Mouse (Mus musculus): Measurements from ENCODE around the gene Trappc6a.

Trappc6a gene

GRCm38 (mm10) chr7:19508150-19508923 lies at the start of gene Trappc6a, which contains the start of gene Bloc1s3:
Gene Trappc6a, plus strand, starts transcription at chr7:19508395.
Gene Bloc1s3, minus strand, starts transcription at chr7:19508367.
- DNase-seq, result peak; percentile 90

- DNase-seq, result peak; percentile 73
These were observed 49.5 kb upstream of the Trappc6a start, which contains the start of gene Mark4 for GRCm38 (mm10) chr7:19458591-19459111. Gene Mark4, minus strand, starts transcription at chr7:19458821.

- DNase-seq, result no peak
These were observed 48.9 kb upstream of the Trappc6a start for GRCm38 (mm10) chr7:19459144-19459870.

- no peak for DNase-seq
These were observed 47.7 kb upstream of the Trappc6a start for GRCm38 (mm10) chr7:19460500-19460899.

- no peak for DNase-seq
These were observed 46.7 kb upstream of the Trappc6a start for GRCm38 (mm10) chr7:19461488-19461887.

- DNase-seq, result no peak
These were observed 45.8 kb upstream of the Trappc6a start for GRCm38 (mm10) chr7:19462443-19462842.

- DNase-seq, result no peak
These were observed 45.3 kb upstream of the Trappc6a start, which contains the start of gene Exoc3l2 for GRCm38 (mm10) chr7:19462884-19463381. Gene Exoc3l2, plus strand, starts transcription at chr7:19463331.

- DNase-seq, result no peak
These were observed 43.6 kb upstream of the Trappc6a start for GRCm38 (mm10) chr7:19464367-19465307.

GRCm38 (mm10) chr7:19466602-19467145 lies 41.5 kb upstream of the Trappc6a start:
- no peak for DNase-seq

GRCm38 (mm10) chr7:19467638-19468037 lies 40.6 kb upstream of the Trappc6a start:
- DNase-seq, result no peak

GRCm38 (mm10) chr7:19468279-19468678 lies 39.9 kb upstream of the Trappc6a start:
- no peak for DNase-seq

GRCm38 (mm10) chr7:19469404-19469803 lies 38.8 kb upstream of the Trappc6a start:
- DNase-seq, result no peak

- no peak for DNase-seq
These were observed 37.9 kb upstream of the Trappc6a start for GRCm38 (mm10) chr7:19470308-19470707.

- DNase-seq, result no peak
These were observed 35.8 kb upstream of the Trappc6a start for GRCm38 (mm10) chr7:19472403-19472802.

- peak; percentile 69 for DNase-seq
These were observed 34.2 kb upstream of the Trappc6a start for GRCm38 (mm10) chr7:19473875-19474443.

- no peak for DNase-seq
These were observed 31.1 kb upstream of the Trappc6a start for GRCm38 (mm10) chr7:19477084-19477483.

GRCm38 (mm10) chr7:19477624-19478384 lies 30.4 kb upstream of the Trappc6a start:
- DNase-seq, result no peak

GRCm38 (mm10) chr7:19483281-19483680 lies 24.9 kb upstream of the Trappc6a start:
- DNase-seq, result no peak

- DNase-seq, result no peak
These were observed 22.7 kb upstream of the Trappc6a start for GRCm38 (mm10) chr7:19485488-19485887.

GRCm38 (mm10) chr7:19486549-19486948 lies 21.6 kb upstream of the Trappc6a start:
- no peak for DNase-seq

- no peak for DNase-seq
These were observed 18.7 kb upstream of the Trappc6a start for GRCm38 (mm10) chr7:19489525-19489924.

Measured in cerebellum, adult 11-12 months (tissue).